Comparison of ENCODE assay signal across 15 mouse cellular contexts in the genomic region with DNA sequence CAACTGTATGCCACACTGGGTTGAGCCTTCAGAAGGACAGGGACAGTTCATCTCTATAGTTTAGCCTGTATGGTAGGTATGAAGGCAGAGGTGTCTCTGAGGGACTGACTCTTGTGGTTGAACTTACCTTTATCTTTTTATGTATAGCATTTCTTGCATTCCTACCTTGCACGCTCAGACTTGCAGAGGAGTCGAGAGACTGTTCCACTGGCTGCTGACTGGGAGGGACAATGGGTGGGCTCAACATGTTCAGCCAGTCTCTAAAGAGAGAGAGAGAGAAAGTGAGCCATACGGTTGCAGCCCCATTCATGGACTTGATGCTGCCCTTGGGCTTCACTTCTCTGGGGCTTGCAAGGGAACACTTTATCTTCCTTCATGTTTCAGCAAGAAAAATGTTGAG.
"Had no signal": no experiment of that assay in that cellular context is flagged by ENCODE, and none has a peak within 500 bp of the region (broad histone marks: within the 10 kb centered on the region; RNA-seq: fewer than 3 reads in every experiment).

No protein-coding gene starts in this region.

- H3K9ac ChIP-seq: liver, embryonic 14.5 days; lung, embryonic 14.5 days; midbrain, embryonic 13.5 days; midbrain, embryonic 15.5 days; neural tube, embryonic 12.5 days had no signal

- H3K4me2 ChIP-seq: lung, embryonic 14.5 days; midbrain, embryonic 11.5 days; midbrain, embryonic 13.5 days; midbrain, embryonic 15.5 days; neural tube, embryonic 12.5 days had no signal

- H3K4me1 ChIP-seq: megakaryocyte, embryonic 14.5 days; midbrain, embryonic 15.5 days; neural tube, embryonic 12.5 days had no signal

- H3K9me3 ChIP-seq: megakaryocyte, embryonic 14.5 days; midbrain, embryonic 13.5 days; midbrain, embryonic 15.5 days; neural tube, embryonic 12.5 days had no signal

- H3K27ac ChIP-seq: liver, embryonic 14.5 days; macrophage; midbrain, embryonic 13.5 days; midbrain, embryonic 15.5 days; neural tube, embryonic 12.5 days had no signal

- H3K36me3 ChIP-seq: midbrain, embryonic 13.5 days; midbrain, embryonic 15.5 days; neural tube, embryonic 12.5 days had no signal

- H3K4me3 ChIP-seq: megakaryocyte, embryonic 14.5 days; midbrain, embryonic 13.5 days; midbrain, embryonic 15.5 days; neural tube, embryonic 12.5 days had no signal

- ATAC-seq: midbrain, embryonic 13.5 days; midbrain, embryonic 15.5 days had no signal

- H3K27me3 ChIP-seq: megakaryocyte, embryonic 14.5 days; midbrain, embryonic 13.5 days; midbrain, embryonic 15.5 days; neural tube, embryonic 12.5 days had no signal

- DNase-seq: lung, adult 18-20 months; lung, embryonic 14.5 days; lung, postnatal 10 days; lung, postnatal 36 days; right cerebral cortex, postnatal 14 days; thymus, adult 18-20 months; thymus, postnatal 14 days; thymus, postnatal 36 days had no signal
